Mouse (Mus musculus) kidney, embryonic 16.5 days (tissue): ENCODE results near the gene Wnt10b. TPM values are rescaled to one million over a fixed set of nuclear protein-coding genes. Genes with fewer than 3 reads are reported as not detected.

Source experiments
- ATAC-seq: fragments of 200-750 bp; cut with Nextera tagmentation; 2 replicates; pipeline ENCODE4 v1.8.0; 2017; ENCODE audit warnings: moderate TSS enrichment; ENCODE audit not compliant: low FRiP score, low TSS enrichment
- H3K27ac ChIP-seq: fragments of 300-500 bp; sonication (generic); 2 replicates; pipeline ENCODE4 v1.5.1; 2014; ENCODE audit warnings: low read length
- H3K27me3 ChIP-seq: fragments of 300-500 bp; sonication (generic); 2 replicates; pipeline ENCODE4 v1.6.1; 2014; ENCODE audit warnings: low read length, control low read depth, mixed read lengths; ENCODE audit not compliant: insufficient read depth
- H3K36me3 ChIP-seq: fragments of 300-500 bp; sonication (generic); 2 replicates; pipeline ENCODE4 v1.6.1; 2014; ENCODE audit warnings: low read length, control low read depth, mixed read lengths; ENCODE audit not compliant: insufficient read depth
- H3K4me1 ChIP-seq: fragments of 300-500 bp; sonication (generic); 2 replicates; pipeline ENCODE4 v1.6.1; 2014; ENCODE audit warnings: low read length, control low read depth, mixed read lengths; ENCODE audit not compliant: insufficient read depth
- H3K4me2 ChIP-seq: fragments of 300-500 bp; sonication (generic); replicated peaks from 2 replicates; pipeline ENCODE4 v1.6.1; 2014; ENCODE audit warnings: low read depth, low read length
- H3K4me3 ChIP-seq: fragments of 300-500 bp; sonication (generic); 2 replicates; pipeline ENCODE4 v1.5.1; 2014; ENCODE audit warnings: mild to moderate bottlenecking, low read length
- H3K9ac ChIP-seq: fragments of 300-500 bp; sonication (generic); replicated peaks from 2 replicates; pipeline ENCODE4 v1.6.1; 2014; ENCODE audit warnings: low read length
- H3K9me3 ChIP-seq: fragments of 300-500 bp; sonication (generic); 2 replicates; pipeline ENCODE4 v1.6.1; 2016; ENCODE audit warnings: low read length, control low read depth
- WGBS: fragments of 180-500 bp; shearing (Covaris S2); extraction: QIAGEN DNeasy Blood & Tissue Kit; methylation state at CpG from one replicate; pipeline ENCODE4 v1.1.7; 2014; 5-methylcytosine and 5-hydroxymethylcytosine counted together
- polyA plus RNA-seq: library from polyadenylated mRNA; unstranded; fragments of >200 nt; fragmentation: Nextera tagmentation; extraction: Ambion mirVana; gene quantifications from 2 replicates; pipeline ENCODE4 v1.2.1, GENCODE M21; 2015

The Wnt10b gene
- polyA plus RNA-seq, 1 experiment from 2014 or later = 0.17 TPM

DNA sequence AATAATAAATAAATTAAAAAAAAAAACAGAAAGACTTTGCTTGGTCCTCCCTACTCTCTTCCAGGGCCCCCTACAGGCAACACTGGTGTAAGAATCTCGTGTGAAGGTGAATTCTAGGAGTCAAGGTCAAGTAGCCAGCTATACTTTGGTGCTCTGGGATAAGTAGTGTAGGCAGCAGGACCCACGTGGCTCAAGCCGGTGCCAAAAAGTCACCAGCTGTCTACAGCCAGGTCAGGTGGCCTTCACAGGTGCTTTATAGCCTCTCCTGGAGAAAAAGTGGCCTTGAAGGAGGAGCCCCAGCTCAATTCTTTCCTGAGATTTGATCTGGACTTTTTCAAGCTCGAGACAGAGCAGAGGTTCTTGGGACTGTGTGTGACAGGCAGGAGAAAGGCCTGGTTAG is 51.9 kb downstream of the Wnt10b start:
- H3K9ac ChIP-seq = no peak overlapping the region
- no peaks in the 10 kb centered on the region for H3K36me3 ChIP-seq
- H3K9me3 ChIP-seq = no peaks in the 10 kb centered on the region
- no peak overlapping the region for H3K27ac ChIP-seq
- no peak for ATAC-seq
- H3K4me3 ChIP-seq = no peak overlapping the region
- H3K4me2 ChIP-seq = no peak overlapping the region
- 71% methylated on average over 4 of the region's 4 CpGs for WGBS
- peaks cover 38% of the 10 kb centered on the region for H3K4me1 ChIP-seq
- H3K27me3 ChIP-seq = no peaks in the 10 kb centered on the region

DNA sequence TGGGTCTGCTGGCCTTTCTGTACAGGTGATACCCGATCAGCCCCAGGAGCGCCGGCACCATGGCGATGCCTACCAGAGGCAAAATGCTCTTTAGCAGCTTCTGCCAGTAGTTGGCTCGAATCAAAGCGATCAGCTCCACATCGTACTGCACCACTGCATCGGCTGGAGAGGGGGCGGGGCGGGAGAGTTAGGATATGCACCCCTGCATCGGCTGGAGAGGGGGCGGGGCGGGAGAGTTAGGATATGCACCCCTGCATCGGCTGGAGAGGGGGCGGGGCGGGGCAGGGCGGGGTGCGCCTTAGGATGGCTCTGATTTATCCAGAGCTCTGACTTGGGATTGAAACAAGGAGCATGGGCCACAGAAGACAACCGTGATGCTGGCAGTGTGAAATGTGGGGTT is 53.5 kb downstream of the Wnt10b start:
- H3K4me3 ChIP-seq = peak overlapping the region; percentile 4
- H3K4me1 ChIP-seq = peaks cover 36% of the 10 kb centered on the region
- no peaks in the 10 kb centered on the region for H3K36me3 ChIP-seq
- 0 out of 2 replicates have a peak overlapping the region, but pooled peaks have one; percentile 20 for H3K9ac ChIP-seq
- H3K9me3 ChIP-seq = no peaks in the 10 kb centered on the region
- H3K27ac ChIP-seq = no peak overlapping the region
- no peak for ATAC-seq
- WGBS = 24% methylated on average over 19 of the region's 19 CpGs
- H3K4me2 ChIP-seq = peak overlapping the region; percentile 36
- H3K27me3 ChIP-seq = no peaks in the 10 kb centered on the region

GRCm38 (mm10) chr15:98722854-98723253 is 55.1 kb downstream of the Wnt10b start:
- peak overlapping the region; percentile 37; the same call in 1 of the 2 replicates for H3K27ac ChIP-seq
- peak overlapping the region; percentile 37 for H3K4me2 ChIP-seq
- H3K9ac ChIP-seq = peak overlapping the region; percentile 2; the same call in 1 of the 2 replicates
- 34% methylated on average over 14 of the region's 14 CpGs for WGBS
- no peaks in the 10 kb centered on the region for H3K36me3 ChIP-seq
- no peaks in the 10 kb centered on the region for H3K27me3 ChIP-seq
- H3K9me3 ChIP-seq = no peaks in the 10 kb centered on the region
- peak overlapping the region; percentile 3; the same call in 1 of the 2 replicates for H3K4me3 ChIP-seq
- 0 out of 2 replicates have a peak, but pooled peaks have one; percentile 32 for ATAC-seq
- H3K4me1 ChIP-seq = peaks cover 34% of the 10 kb centered on the region

DNA sequence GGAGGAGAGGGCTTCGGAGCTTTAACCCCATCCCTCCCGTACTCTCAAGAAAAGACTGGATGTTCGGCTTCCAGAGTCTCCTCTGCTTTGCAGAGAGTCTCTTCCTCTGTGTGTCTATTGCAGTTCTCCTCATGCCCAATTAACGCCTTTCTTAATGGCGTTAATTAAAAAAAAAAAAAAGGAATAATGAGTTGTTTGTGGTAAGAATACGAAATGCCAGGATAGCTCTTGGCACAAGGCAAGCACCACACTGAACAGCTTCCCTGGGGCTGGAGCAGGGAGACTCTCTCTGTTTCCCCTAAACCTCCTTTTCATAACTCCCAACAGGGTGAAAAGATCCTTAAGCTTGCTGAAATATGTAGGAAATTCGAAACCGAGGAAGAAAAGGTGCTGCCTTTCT is 55.8 kb downstream of the Wnt10b start:
- peaks cover 31% of the 10 kb centered on the region for H3K4me1 ChIP-seq
- no peak overlapping the region for H3K9ac ChIP-seq
- no peak overlapping the region for H3K4me2 ChIP-seq
- no peak overlapping the region for H3K27ac ChIP-seq
- ATAC-seq = no peak
- 71% methylated on average over 8 of the region's 8 CpGs for WGBS
- H3K4me3 ChIP-seq = no peak overlapping the region
- H3K9me3 ChIP-seq = no peaks in the 10 kb centered on the region
- no peaks in the 10 kb centered on the region for H3K36me3 ChIP-seq
- no peaks in the 10 kb centered on the region for H3K27me3 ChIP-seq

Other genes with a start within 250 kb of the Wnt10b start
- gene Kansl2, start 243.9 kb downstream of the Wnt10b start, polyA plus RNA-seq = 106 and 113 TPM in 2 replicates
- gene Ccnt1, start 207.2 kb downstream of the Wnt10b start, polyA plus RNA-seq = 64.4 and 76.4 TPM in 2 replicates
- gene 4930415O20Rik, start 207.1 kb downstream of the Wnt10b start, polyA plus RNA-seq = 0.41 and 0.69 TPM in 2 replicates
- 24.4 and 26.0 TPM in 2 replicates for gene Adcy6, start 168.1 kb downstream of the Wnt10b start, polyA plus RNA-seq
- gene Cacnb3, start 147.3 kb downstream of the Wnt10b start, polyA plus RNA-seq = 34.4 and 34.9 TPM in 2 replicates
- gene Ddx23, start 115.3 kb downstream of the Wnt10b start, polyA plus RNA-seq = 19.0 and 27.1 TPM in 2 replicates
- gene Rnd1, start 100.7 kb downstream of the Wnt10b start, polyA plus RNA-seq = 0.45 and 0.75 TPM in 2 replicates
- 0.95 and 1.1 TPM in 2 replicates for gene Ccdc65, start 69.9 kb downstream of the Wnt10b start, polyA plus RNA-seq
- 36.6 and 39.1 TPM in 2 replicates for gene Fkbp11, start 50.0 kb downstream of the Wnt10b start, polyA plus RNA-seq
- gene Arf3, start 14.9 kb downstream of the Wnt10b start, polyA plus RNA-seq = 56.3 and 59.5 TPM in 2 replicates
- not detected in 2 replicates for gene Wnt1, start 11.7 kb upstream of the Wnt10b start, polyA plus RNA-seq
- gene Ddn, start 31.3 kb upstream of the Wnt10b start, polyA plus RNA-seq = 2.6 and 3.3 TPM in 2 replicates
- 103 and 119 TPM in 2 replicates for gene Prkag1, start 53.4 kb upstream of the Wnt10b start, polyA plus RNA-seq
- 12.4 and 14.1 TPM in 2 replicates for gene Kmt2d, start 93.1 kb upstream of the Wnt10b start, polyA plus RNA-seq
- 16.7 and 18.3 TPM in 2 replicates for gene Rhebl1, start 116.4 kb upstream of the Wnt10b start, polyA plus RNA-seq
- 1.4 and 1.8 TPM in 2 replicates for gene Dhh, start 120.4 kb upstream of the Wnt10b start, polyA plus RNA-seq
- gene Lmbr1l, start 140.1 kb upstream of the Wnt10b start, polyA plus RNA-seq = 17.6 and 18.9 TPM in 2 replicates
- 1,826 and 1,900 TPM in 2 replicates for gene Tuba1b, start 156.4 kb upstream of the Wnt10b start, polyA plus RNA-seq
- not detected in 2 replicates for gene Gm49450, start 175.4 kb upstream of the Wnt10b start, polyA plus RNA-seq
- gene Tuba1a, start 175.6 kb upstream of the Wnt10b start, polyA plus RNA-seq = 925 and 946 TPM in 2 replicates